Mouse (Mus musculus): ENCODE measurements at regions not wholly inside any gene's neighbourhood (a gene's known extent, or its start where the extent isn't known, plus 50 kb on each side); places are given as distances from the start of the nearest gene placed in this dataset.

DNA sequence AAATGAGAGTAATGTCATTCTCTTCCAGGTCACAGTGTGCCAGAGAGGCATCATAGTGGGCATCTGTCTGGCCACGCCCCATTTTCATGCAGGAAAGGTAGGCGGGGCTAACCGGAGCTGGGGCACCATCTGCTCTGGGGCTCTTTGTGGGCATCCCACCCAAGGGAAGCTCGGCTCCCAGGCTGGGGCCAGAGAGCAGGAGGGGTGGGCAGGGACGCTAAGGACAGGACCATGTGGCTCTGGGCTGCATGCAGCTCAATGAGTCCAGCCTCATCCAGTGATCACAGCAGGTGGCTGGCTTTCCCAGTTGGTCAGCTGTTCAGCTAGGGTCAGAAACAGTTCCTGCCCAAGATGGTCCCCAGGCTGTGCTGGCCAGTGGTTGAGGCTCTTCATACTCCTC lies 231.4 kb upstream of the Sulf2 start:
- TF ChIP-seq MAX (IDR thresholded peaks at IDR 0.05; ENCODE audit: low read depth) (no peak), POLR2A (IDR thresholded peaks at IDR 0.05; ENCODE audit: insufficient read length, low read depth) (no peak)
